ENCODE assay signal across 38 mouse cellular contexts in the genomic region with DNA sequence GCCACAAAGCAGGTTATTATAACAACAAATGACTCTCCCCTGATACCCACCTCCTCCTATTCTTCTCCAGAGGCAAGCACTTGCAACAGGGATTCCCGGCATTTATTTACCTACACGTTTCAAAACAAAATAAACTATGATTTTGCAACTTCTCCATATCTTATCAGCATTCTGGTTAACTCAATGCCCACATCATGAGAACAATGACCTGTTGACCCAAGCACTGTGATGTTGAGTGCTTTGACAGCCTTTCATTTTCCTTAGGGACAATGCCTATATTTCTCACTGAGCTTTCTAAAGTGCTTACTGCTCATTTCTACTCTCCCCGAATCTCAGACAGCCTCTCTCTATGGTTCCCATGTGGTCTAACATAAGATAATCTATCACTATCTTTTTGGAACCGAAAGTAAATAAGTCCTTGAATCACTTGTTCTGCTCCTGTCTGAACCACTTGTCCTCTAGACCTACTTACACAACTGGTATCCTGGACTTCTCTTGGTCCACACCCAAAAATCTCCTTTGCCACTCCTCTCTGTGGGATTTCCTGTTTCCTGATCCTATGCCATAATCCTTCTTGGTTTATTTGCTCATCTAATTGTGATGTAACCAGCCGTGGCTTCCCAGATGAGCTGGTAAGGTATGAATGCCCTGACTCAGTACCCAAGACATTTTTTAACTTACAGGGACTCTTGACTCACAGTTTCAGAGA. TPM values are rescaled to one million over a fixed set of nuclear protein-coding genes. Genes with fewer than 3 reads are reported as not detected.
DNase-seq lines count a peak whose midpoint lies in the region; TF ChIP-seq lines count a peak whose summit lies in the region.
"Had no signal": no experiment of that assay in that cellular context is flagged by ENCODE, and none has a peak within 500 bp of the region (broad histone marks: within the 10 kb centered on the region; RNA-seq: fewer than 3 reads in every experiment).

No protein-coding gene starts in this region.

- no peak overlapping the region for H3K9ac ChIP-seq in liver, adult 2 months (ENCODE audit: low read depth, low read length)
- H3K9ac ChIP-seq: embryonic facial prominence, embryonic 13.5 days; forebrain, embryonic 13.5 days; heart, embryonic 13.5 days; hindbrain, embryonic 14.5 days had no signal

- TF ChIP-seq CTCF in liver, adult 2 months (IDR thresholded peaks at IDR 0.05; ENCODE audit: low read depth, low read length) = no peak

- peak; percentile 76 for DNase-seq in liver, adult 2 months (ENCODE audit: extremely low read depth, low read depth, low spot score)
- DNase-seq in liver = no peak
- DNase-seq in 3T3-L1 (ENCODE audit: low read depth, low spot score) = peak; percentile 57
- peak; percentile 28 for DNase-seq in fat pad, adult 2 months (ENCODE audit: extremely low read depth, low read depth, low spot score)
- DNase-seq in layer of hippocampus, postnatal 14 days (ENCODE audit: low spot score in 2 of 2) = no peak
- DNase-seq in frontal cortex, postnatal 25 days (ENCODE audit: low spot score in 2 of 2) = no peak
- DNase-seq: adrenal gland, adult 2 months; adrenal gland, postnatal 14 days; cerebellum, adult 11 months; cerebellum, adult 2 months; cerebellum, adult 9-11 months; cerebellum, postnatal 25 days; embryo, embryonic 11 days; gastrocnemius, adult 2 months; gastrocnemius, postnatal 25 days; heart, adult 2 months; heart, postnatal 14 days; heart, postnatal 4 days had no signal

- H3K4me1 ChIP-seq in liver, adult 2 months (ENCODE audit: control insufficient read depth, insufficient read depth, low read length) = peaks cover 7% of the 10 kb centered on the region
- H3K4me1 ChIP-seq: embryonic facial prominence, embryonic 10.5 days; embryonic facial prominence, embryonic 13.5 days; heart, embryonic 10.5 days had no signal

- no peaks in the 10 kb centered on the region for H3K27me3 ChIP-seq in liver, adult 2 months (ENCODE audit: control insufficient read depth, insufficient read depth, low read length)
- H3K27me3 ChIP-seq: embryonic facial prominence, embryonic 13.5 days; forebrain, embryonic 13.5 days; heart, embryonic 13.5 days; Patski had no signal

- H3K4me3 ChIP-seq in liver, adult 2 months (ENCODE audit: insufficient read depth, low read depth, low read length) = no peak overlapping the region
- H3K4me3 ChIP-seq: embryonic facial prominence, embryonic 10.5 days; embryonic facial prominence, embryonic 13.5 days; erythroblast, embryonic 14.5 days; forebrain, embryonic 10.5 days; forebrain, embryonic 13.5 days; gastrocnemius, adult 2 months; heart, adult 2 months; heart, embryonic 10.5 days; heart, embryonic 13.5 days had no signal

- 29% methylated on average over 5 of the region's 5 CpGs for WGBS in liver, adult 2 months

- no peak for TF ChIP-seq POLR2A in liver, adult 2 months (IDR thresholded peaks at IDR 0.05; ENCODE audit: extremely low read depth, insufficient read depth, low read length)

- no peak overlapping the region for H3K27ac ChIP-seq in liver, adult 2 months (replicated peaks; ENCODE audit: insufficient read depth, low read depth, low read length)
- H3K27ac ChIP-seq: embryonic facial prominence, embryonic 10.5 days; embryonic facial prominence, embryonic 13.5 days; forebrain, embryonic 10.5 days; forebrain, embryonic 13.5 days; gastrocnemius, adult 2 months; heart, adult 2 months; heart, embryonic 10.5 days; heart, embryonic 13.5 days; hindbrain, embryonic 14.5 days; hindbrain, postnatal 0 days had no signal

- H3K36me3 ChIP-seq in liver, adult 2 months (ENCODE audit: control insufficient read depth, insufficient read depth, low read length) = no peaks in the 10 kb centered on the region
- H3K36me3 ChIP-seq: embryonic facial prominence, embryonic 10.5 days; embryonic facial prominence, embryonic 13.5 days; forebrain, embryonic 10.5 days; G1E; heart, embryonic 10.5 days; heart, embryonic 13.5 days had no signal

- no peaks in the 10 kb centered on the region for H3K79me2 ChIP-seq in liver, adult 2 months (ENCODE audit: control insufficient read depth, insufficient read depth, low read length)

RNA-seq across cellular contexts. Expression of gene Slc13a5, which starts 14.3 kb away (rescaled TPM):
- total RNA-seq in liver, adult 2 months (2014; rRNA removed) = 0.94 and 1.1 TPM in 2 replicates
- 1.4 and 1.6 TPM in 2 replicates for polyA plus RNA-seq in liver, adult 2 months (2012; rRNA removed)
- total RNA-seq in layer of hippocampus, postnatal 14 days (2021) = 10 to 100 TPM; 12.4 to 13.4 TPM
- total RNA-seq: CH12.LX; common myeloid progenitor, adult 5-6 weeks; gastrocnemius, adult 2 months; granulocyte monocyte progenitor cell, adult 5-6 weeks; heart, adult 2 months; heart, postnatal 14 days had no signal
- polyA plus RNA-seq: erythroblast, embryonic 14.5 days; forebrain, embryonic 10.5 days; G1E; inflammation-experienced regulatory T-cells, adult 6 months had no signal

RNA-seq across cellular contexts. Expression of gene Xaf1, which starts 20.1 kb away (rescaled TPM):
- 5.2 and 7.4 TPM in 2 replicates for total RNA-seq in liver, adult 2 months (2014; rRNA removed)
- polyA plus RNA-seq in liver, adult 2 months (2012; rRNA removed) = 15.5 and 17.6 TPM in 2 replicates
- total RNA-seq in layer of hippocampus, postnatal 14 days (2021) = 1 to 10 TPM; 2.4 to 2.9 TPM
- polyA plus RNA-seq: erythroblast, embryonic 14.5 days had no signal

RNA-seq across cellular contexts. Expression of gene Fbxo39, which starts 32.9 kb away (rescaled TPM):
- total RNA-seq in liver, adult 2 months (2014; rRNA removed) = not detected in 2 replicates
- polyA plus RNA-seq in liver, adult 2 months (2012; rRNA removed) = not detected in 2 replicates
- total RNA-seq in layer of hippocampus, postnatal 14 days (2021) = not detected
- total RNA-seq: adrenal gland, adult 2 months; adrenal gland, postnatal 14 days; adrenal gland, postnatal 4 days; CH12.LX; common myeloid progenitor, adult 5-6 weeks; gastrocnemius, adult 2 months; gastrocnemius, postnatal 25 days; granulocyte monocyte progenitor cell, adult 5-6 weeks; heart, adult 2 months; heart, postnatal 14 days; heart, postnatal 4 days had no signal
- polyA plus RNA-seq: cerebellum, adult 2 months; embryonic facial prominence, embryonic 10.5 days; embryonic facial prominence, embryonic 13.5 days; erythroblast, embryonic 14.5 days; forebrain, embryonic 10.5 days; forebrain, embryonic 13.5 days; forebrain, embryonic 16.5 days; G1E; heart, embryonic 10.5 days; heart, embryonic 13.5 days; heart, embryonic 16.5 days; hindbrain, embryonic 11.5 days; hindbrain, embryonic 14.5 days; hindbrain, postnatal 0 days; inflammation-experienced regulatory T-cells, adult 6 months; intestine, embryonic 16.5 days; Patski had no signal

Comparison
In these comparisons a context has a peak if more than half of its experiments do, and no peak if none do; other contexts are left out.
1. DNase-seq: peak in liver, adult 2 months (single experiment), 3T3-L1 (single experiment) and fat pad, adult 2 months (single experiment); none in liver (single experiment), layer of hippocampus, postnatal 14 days (0 of 2) and frontal cortex, postnatal 25 days (0 of 2).